Mouse (Mus musculus): Measurements from ENCODE around the gene Lifr.

Lifr gene

DNA sequence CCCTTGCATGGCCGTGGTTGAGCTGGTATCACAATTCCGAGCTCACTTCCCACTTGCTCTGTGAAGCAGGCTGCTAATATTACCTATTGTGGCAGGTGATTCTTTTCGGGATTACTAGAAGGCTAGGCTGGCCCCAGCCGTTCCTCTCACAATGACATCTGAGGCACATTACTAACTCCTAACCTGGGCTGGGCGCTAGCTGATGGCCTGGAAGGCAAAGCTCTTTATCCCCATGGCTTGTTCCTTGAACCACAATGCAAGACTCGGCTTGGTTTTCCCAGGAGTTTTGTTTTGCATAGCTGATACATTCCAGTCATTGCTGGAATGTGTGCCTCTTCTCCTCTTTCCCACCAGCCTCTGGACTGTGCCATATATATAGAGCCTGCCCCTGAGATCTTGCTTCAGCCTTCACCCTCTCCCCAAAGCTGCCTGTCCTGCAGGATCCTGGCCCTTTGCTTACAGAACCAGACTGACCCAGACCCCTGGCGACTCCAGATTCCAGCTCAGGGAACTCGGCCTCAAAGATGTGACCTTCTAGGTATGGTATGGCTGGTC, at the start of gene Lifr:
Gene Lifr (plus strand): TSS at position 404 of the 555 bp plus-strand sequence.
- no peak for DNase-seq (ENCODE audit: low spot score in 2 of 2)

DNA sequence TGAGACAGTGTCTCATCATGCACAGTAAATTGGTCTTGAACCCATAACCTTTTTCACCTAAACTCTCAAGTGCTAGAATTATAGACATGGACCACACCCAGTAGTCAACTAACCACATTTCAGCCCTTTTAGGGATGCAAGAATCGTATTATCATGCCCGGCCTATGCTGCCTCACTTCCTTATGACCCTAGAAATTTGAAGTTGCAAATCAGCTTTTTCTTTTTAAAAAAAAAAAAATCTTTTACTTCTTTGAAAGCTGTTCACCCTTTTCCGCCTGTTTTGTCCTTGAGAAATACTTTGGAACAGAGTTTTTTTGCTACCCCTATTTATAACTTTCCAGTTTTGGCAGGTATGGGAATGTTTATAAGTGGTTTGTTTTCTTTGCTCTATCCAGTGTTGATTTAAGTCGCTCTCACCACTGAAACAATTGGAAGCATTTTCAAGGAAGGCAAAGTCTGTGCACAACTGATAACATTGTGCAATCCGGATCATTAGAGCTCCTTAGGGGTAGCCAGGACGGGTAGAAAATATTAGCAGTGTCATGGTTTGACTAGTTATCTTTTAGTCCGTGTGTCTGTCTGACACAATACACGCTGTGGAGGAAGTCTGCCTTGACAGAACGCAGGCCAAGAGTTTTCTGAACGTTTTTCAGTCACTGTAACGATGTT, 46.2 kb upstream of the Lifr start:
- DNase-seq (ENCODE audit: low spot score in 2 of 2) = no peak

DNA sequence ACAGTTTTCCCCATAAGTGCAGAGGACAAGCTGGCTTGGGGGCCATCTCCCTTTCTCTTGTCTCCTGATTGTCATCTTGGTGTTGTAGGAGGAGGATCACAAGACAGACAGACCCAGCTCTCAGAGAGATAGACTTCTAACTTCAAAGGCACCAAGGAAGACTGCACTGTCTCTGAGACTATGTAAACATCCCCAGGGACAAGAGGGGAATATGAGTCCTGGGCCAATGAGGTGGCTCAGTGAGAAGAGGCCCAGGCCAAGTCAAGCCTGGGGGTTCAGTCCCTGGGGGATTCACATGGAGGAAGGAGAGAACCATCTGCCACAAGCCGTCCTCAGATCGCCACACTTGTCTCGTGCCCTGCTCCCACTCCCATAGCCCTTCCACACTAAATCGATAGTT, 45.4 kb upstream of the Lifr start:
- no peak for DNase-seq (ENCODE audit: low spot score in 2 of 2)

DNA sequence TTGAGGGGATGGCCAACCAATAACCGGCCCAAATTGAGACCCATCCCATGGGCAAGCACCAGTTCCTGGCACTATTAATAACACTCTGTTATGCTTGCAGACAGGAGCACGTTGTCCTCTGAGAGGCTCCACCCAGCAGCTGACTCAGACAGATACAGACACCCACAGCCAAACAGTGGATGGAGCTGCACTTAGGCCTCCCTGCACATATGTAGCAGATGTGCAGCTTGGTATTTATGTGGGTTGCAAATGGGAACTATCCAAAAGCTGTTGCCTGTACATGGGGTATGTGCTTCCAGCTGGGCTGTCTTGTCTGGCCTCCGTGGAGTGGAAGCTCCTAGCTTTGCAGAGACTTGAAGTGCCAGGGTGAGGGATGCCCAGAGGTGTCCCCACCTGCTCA, 42.5 kb upstream of the Lifr start:
- DNase-seq (ENCODE audit: low spot score in 2 of 2) = no peak

DNA sequence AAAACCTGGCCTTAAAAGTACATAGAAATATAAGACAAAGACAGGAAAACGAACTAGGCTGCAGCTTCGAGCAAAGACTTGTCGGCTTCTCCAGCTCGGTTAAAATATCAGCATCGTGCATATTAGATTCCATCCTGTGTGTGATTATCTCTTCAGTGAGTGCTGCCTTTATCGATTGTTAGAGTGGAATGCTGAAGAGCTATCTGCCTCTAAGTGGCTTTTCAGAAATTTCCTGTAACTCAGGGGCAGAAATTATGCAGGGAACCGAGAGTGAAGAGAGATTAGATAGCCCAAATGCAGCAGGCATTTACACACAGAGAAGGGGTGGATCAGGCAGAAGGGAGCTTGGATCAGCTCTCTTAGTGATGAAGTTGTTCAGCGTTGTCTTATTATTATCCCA, 41.5 kb upstream of the Lifr start:
- DNase-seq (ENCODE audit: low spot score in 2 of 2) = no peak

DNA sequence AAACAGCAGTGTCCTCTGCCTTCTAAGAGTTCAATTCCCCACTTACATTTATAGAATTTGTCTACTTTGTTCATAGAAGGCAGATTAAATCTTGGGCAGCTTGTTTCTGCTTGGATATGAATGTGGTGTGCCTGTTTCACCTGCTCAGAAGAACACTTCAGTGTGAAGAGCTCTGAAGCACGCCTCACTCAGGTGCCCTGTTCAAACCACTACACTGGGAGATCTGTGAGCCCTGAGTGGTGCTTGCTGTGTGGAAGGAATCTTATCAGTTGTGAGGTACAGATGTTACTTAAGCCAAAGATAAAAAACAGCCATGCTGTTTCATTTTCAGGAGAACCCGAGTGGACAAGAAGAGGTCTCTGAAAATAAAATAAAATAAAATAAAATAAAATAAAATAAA, 38.7 kb upstream of the Lifr start:
- DNase-seq (ENCODE audit: low spot score in 2 of 2) = no peak

DNA sequence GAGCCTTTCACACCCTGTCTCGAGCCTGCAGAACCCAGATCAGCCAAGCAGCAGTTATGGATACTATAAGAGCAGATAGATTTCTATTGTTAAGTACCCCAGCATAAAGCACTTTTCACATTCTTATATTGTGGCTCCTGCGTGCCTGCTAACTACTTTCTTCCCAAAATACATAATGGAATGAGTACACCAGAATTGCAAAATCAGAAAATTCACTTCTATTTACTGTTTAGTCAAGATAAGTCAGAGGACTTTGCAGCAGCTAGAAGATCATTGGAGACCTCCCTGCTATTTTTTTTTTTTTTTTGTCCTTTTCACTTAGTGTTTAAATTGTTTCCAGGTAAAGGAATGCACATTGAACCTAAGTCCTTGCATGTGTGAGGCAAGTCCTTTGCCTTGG, 38.3 kb upstream of the Lifr start:
- no peak for DNase-seq (ENCODE audit: low spot score in 2 of 2)

DNA sequence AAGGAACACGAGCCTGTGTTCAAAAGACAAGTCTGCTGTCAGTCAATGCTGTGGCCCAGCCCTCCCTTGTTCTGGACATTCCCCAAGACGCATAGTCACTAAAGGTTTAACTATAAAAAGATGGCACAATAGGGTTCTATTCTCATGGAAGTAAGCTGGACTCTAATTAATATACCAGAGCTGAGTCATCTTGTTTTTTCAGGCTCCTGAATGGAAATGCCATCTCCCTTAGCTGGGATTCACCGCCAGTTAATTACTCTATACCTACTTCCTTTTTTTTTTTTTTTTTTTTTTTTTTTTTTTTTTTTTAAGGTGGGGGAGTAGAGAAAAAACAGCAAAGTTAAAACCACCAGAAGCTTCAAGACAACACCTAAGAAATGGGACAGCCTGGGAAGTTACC, 33.6 kb upstream of the Lifr start:
- DNase-seq (ENCODE audit: low spot score in 2 of 2) = no peak

DNA sequence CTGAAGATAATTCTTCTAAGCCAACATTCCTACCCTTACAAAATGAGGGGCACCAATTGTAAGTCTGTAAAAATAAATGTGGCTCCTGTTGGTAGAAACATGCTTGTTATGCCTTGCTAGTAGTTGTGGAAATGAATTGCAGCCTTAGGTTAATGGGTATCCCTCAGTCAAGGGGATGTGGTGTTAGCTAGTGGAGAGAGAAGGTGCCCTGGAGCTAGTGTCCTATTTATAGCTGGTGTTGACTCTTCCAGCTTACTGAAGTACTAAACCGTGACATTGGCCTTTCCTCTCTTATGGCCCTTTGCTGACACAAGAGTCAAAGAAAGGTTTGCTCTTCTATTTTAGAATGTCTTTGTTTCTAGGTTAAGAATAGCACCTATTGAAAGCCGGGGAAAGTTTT, 29.9 kb upstream of the Lifr start:
- DNase-seq (ENCODE audit: low spot score in 2 of 2) = no peak

DNA sequence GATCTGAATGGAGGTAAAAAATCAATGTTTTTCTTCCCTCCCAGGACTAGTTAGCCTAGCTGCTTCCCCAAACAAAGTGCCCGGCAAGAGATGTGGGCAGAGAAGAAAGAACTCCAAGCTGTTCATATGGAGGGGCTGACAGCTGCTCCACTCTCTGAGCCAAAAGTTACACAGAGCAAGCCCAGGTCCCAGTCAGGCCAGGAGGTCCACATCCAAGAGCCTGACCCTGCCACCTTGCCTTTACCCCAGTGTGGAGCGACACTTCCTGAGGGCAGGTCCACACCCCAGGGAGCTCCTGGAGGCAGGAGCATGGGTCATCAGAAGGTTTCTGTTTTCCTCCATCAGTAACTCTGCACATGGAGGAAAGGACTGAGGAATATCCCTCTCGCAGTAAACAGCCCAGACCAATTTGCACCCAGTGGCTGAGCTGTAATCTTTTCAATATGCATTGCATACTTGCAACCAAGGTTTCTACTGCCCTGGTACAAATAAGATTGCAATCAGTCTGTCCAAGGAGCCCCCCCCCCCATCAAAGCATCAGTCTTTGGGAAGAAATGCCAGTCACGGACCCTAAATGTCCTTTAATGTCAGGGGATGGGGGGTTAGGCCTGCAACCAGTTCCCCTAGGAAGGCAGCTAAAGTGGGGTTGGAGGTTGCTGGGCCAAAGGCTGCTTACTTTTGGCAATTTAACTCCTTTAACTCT, 28.3 kb upstream of the Lifr start:
- no peak for DNase-seq (ENCODE audit: low spot score in 2 of 2)

DNA sequence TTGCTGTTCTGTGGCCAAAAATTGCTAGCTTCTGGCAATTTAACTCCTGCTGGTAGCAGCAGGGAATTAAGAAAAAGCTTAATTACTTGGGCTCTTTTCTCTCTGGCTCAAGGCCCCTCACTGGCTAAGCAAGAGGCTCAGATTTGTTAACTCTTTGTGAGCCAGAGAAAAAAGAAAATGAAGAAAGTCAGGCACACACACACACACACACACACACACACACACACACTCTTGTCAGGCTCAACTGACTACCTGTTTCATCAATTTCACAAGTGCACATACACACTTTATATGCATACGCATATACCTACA, 27.8 kb upstream of the Lifr start:
- DNase-seq (ENCODE audit: low spot score in 2 of 2) = no peak

DNA sequence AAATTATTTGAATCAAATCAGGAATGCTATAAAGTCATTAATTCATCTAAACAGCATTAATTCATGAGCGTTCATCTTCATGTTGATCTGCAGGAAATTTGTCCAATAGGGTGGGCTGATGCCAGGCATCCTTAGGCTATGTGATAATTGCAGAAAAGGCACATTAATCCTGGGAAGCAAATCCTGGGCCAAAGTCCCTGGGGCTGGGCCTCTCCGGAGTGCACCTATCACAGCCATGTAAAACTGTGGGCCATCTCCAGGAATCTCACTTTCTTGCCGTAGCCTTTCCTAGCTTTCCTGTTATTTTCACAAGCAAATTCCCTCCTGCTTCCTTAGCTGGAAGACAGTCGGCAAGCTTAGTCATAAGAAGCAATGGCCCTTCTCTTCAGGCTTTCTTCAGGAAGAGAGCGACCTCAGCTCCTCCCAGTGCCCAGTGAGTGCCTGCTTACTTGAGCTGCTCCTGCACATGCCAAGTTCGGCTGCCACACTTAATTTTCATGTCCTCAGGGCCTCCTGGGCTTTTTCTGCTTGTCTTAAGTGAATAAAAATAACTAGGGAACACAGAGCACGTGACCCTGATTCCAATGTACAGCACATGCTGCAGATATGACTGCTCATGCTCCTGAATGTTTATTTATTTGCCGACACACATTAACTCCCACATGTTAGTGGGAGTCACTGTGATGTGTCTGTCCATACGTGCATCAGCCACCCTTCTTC, 26.7 kb upstream of the Lifr start:
- DNase-seq (ENCODE audit: low spot score in 2 of 2) = no peak

DNA sequence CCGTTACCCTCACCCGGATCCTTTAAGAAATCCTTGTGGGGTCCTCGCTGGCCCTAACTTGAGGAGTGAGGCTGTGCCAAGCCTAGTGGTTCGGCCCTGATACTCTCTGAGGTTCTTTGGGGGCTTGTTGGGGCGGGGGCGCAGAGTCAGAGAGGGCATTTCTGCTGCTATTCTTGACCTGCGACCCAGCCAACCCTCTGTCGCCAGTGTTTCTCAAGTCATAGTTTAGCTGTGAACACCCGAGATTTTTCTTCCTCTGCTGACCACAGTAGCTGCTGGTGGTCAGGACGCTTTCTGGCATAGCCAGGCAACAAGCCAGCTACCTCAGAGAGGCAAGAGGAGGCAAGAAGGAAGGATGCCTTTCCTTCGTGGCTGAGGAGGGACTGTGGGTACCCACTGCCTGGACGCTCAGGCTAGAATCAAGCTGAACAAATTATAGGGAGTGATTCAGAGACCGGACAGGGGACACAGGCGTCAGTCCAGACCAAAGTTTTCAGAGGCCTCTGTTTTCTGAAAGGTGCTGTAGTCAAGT, 25.4 kb upstream of the Lifr start:
- DNase-seq (ENCODE audit: low spot score in 2 of 2) = no peak

DNA sequence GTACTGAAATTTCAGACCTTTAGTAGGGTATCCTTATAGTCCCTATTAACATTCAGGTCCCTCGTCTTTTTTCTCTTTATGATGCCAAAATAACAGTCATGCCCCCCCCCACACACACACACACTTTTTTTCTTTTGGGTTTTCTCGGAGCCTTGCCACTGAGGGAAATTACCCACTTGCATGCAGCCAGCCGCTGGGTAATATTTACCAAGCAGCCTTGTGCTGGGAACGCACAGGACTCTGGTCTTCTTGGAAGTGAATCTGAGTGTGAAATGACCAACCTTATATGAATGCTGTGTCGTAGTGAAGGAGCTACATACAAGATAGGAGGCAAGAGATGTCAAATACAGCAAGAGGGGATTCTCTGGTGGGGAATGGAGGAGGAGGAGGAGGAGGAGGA, 24.8 kb upstream of the Lifr start:
- no peak for DNase-seq (ENCODE audit: low spot score in 2 of 2)

DNA sequence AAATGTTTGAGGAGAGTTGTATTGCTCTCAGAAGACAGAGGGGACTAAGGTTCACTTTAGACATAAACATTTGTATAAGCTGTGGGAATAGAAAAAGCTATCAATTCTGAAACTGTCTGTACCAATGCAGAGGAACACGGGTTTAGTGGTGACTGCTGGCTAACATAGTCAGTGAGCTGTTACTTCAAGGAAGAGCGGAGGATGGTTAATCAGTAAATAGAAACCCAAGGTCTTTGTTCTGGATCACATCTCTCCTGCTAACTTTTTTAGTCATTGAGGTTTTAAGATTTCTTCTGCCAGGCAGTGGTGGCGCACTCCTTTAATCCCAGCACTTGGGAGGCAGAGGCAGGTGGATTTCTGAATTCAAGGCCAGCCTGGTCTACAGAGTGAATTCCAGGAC, 23.7 kb upstream of the Lifr start:
- no peak for DNase-seq (ENCODE audit: low spot score in 2 of 2)

DNA sequence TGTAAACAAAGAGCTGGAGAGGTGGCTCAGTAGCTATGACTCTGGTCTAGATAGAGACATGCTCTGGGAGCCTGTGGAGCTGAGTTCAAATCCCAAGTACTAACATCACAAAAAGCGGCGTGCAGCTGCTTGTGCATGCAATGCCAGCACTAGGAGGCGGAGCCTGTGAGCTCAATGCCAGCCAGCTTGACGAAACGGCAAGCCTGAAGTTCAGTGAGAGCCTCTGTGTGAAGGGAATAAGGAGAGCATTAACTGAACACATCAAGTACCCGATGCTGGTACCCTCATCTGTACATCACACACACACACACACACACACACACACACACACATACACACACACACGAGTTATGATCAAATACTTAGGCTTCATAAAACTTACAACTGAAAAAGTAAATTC, 21.0 kb upstream of the Lifr start:
- no peak for DNase-seq (ENCODE audit: low spot score in 2 of 2)

DNA sequence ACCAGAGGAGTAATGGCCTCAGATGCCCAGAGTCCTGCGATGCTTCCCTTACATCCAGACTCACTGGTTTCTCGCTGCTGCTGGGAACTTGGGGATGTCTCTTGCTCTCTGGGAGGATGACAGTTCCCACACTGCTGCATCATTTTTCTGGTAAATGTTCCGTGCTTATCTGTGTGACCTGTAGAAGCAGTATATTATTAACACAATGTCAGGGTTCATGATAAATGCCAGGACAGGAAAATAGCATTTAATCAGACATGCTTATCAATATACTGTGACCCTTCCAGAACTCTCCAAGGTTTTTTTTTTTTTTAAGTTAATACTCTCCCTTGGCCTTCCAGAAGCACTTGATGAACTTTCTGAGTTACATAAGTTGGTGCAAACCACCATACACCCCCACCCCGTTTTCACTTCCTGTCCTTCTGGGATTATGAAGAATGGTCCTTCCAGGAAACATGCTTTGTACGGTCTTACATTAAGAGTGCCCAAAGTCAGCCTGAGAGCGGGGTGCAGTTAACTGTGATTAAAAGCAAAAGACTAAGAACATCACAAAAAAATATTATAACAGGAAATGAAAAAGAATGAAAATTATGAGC, 20.1 kb upstream of the Lifr start:
- no peak for DNase-seq (ENCODE audit: low spot score in 2 of 2)

DNA sequence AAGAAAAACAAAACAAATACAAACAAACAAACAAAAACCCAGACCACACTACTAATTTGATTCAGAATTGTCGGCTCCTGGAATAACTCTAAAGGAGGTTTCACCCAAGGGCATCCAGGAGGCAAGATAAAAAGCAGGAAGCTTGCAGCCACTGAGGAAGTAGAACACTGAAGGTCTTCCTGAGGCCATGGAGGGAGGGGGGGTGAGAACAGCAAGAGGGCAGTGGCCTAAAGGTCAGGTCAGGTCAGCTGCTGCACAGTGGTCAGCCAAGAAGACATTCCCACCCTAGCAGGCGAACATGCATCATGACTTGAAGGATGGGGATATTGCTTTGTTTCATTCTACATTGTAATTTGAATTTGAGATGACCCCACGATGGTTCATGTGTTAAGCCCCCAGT, 17.1 kb upstream of the Lifr start:
- no peak for DNase-seq (ENCODE audit: low spot score in 2 of 2)

DNA sequence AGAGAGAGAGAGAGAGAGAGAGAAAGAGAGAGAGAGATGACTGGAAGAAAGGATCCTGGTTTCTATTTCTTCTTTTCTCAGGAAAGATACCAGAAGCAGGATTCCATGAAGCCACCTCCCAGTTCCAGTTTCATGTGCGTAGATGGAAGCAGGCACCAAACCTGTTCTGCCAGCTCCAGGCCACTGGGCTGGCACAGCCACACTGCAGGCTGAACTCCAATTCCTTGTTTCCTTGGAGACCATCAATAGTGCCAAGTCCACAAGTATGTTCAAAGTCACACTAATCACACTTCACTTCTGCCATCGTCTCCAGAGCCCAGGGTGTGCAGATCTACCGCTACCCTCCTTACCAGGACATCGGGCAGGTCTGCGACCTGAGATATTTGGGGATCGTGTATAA, 15.2 kb upstream of the Lifr start:
- DNase-seq (ENCODE audit: low spot score in 2 of 2) = no peak

DNA sequence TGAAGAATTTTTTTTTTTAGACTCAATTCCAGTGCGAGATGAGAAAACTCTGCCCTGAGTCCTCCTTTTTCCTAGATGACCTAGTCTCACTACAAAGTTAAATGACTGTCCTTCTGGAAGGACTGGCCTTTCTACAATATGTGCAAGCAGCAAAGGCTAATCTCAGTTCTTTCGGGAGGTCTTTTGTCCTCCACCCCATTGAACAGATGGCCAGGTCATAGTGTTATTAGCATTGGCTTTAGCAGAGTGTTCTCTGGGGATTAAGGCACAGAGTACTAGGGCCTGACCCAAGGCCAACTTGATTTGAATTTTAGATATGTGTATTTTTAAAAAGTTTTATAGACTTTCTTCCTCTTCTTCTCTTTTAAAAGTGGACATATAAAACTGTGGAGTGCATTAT, 12.1 kb upstream of the Lifr start:
- DNase-seq (ENCODE audit: low spot score in 2 of 2) = no peak

DNA sequence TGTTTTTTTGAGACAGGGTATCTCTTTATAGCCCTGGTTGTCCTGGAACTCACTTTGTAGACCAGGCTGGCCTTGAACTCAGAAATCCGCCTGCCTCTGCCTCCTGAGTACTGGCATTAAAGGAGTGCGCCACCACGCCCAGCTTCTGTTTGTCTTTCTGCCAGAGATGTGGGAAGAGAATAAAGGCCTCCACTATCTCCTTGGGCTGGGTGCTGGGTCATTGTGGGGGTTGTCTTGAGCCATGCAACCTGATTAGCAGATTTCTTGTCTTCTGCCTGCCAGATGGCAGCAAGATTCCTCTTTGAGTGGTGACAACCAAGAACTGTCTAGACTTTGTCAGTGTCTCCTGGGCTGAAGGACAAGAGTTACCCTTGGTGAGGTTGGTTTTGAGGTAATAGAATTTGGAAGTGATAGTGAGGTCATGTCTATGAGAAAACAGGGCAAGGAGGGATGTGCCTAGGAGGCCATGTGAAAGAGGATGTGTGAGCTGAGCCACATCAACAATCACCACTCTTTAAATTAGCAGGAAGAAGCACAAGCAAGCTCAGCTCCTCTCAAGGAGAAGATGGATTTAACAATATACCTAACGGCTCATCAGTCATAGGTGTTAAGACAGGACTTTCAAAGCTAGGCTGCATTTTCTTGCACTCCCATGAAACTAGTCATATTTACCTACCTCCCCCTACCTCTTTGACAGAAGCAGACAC, 10.6 kb upstream of the Lifr start:
- no peak for DNase-seq (ENCODE audit: low spot score in 2 of 2)
